Mouse (Mus musculus) CH12F3 (cell line): ENCODE results near the gene Ubl3.

Experiments
- in situ Hi-C: fragments of 300-500 bp; cut with MboI; formaldehyde crosslinking; loops from 2 replicates; pipeline ENCODE4 v1.14.3; 2020; ENCODE audit warnings: low sequenced_read_pairs

Ubl3 gene

DNA sequence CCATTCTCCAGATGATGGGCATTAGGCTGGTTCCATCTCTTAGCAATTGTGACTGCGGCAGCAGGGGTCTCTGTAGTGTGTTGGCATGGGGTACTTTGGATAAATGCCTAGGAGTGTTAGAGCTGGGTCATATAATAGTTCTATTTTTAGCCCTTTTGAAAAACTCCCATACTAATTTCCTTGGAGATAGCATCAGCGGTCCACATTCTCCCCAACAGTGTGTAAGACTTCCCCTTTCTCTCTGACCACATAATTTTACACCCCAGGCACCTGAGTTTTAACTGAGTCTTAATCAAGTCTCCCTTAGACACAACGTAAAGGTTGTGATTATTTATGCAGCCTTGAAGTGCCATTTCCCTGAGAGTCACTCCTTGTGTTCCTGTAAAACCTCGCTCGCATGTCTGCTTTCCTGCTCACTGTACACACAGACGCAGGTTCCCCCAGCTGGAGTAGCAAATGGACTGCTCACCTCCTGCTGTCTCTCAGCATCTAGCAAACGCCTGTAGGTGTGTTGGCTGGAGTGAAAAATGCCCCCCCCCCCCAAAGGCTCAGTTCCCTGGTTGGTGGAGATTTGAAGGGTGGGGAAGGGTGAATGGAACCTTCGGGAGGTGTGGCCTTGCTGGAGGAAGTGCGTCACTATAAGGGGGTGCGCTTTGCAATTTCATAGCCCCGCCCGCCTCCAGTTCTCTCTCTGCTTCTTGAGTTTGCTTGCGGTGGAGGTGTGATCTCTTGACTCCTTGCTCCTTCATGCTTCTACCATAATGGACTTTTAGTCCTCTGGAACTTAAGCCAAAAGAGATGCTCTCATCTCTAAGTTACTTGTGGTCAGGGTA is 63.5 kb downstream of the Ubl3 start:
- in situ Hi-C loops: no loop called here

GRCm38 (mm10) chr5:148486202-148486601 is 66.4 kb downstream of the Ubl3 start:
- in situ Hi-C loops: no loop called here

- in situ Hi-C loops: no loop called here
These were observed 70.8 kb downstream of the Ubl3 start for GRCm38 (mm10) chr5:148481745-148482144.

GRCm38 (mm10) chr5:148474346-148474745 is 78.2 kb downstream of the Ubl3 start:
- in situ Hi-C loops: no loop called here

- in situ Hi-C loops: no loop called here
These were observed 83.8 kb downstream of the Ubl3 start for GRCm38 (mm10) chr5:148468626-148469441.

GRCm38 (mm10) chr5:148466933-148467607 is 85.5 kb downstream of the Ubl3 start:
- in situ Hi-C loops: no loop called here

DNA sequence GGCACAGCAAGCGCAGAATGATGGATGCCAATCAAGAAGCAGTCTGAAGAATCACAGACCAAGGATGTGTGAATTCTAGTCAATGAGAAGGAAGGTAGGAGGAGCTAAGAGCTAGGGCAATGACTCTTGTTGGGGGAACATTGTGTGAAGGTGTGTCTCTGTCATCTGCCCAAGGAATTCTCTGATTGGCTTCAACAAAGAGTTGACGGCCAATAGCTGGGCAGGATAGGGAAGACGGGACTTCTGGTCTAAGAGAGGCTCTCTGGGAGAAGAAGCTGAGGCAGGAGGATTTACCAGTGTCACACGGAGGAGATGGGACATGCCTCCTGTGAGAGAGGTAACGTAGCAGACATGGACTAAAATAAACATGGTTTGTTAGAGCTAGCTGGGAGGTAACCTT is 86.5 kb downstream of the Ubl3 start:
- in situ Hi-C loops: no loop called here

- in situ Hi-C loops: no loop called here
These were observed 87.5 kb downstream of the Ubl3 start for GRCm38 (mm10) chr5:148465091-148465490.

GRCm38 (mm10) chr5:148464489-148464888 is 88.1 kb downstream of the Ubl3 start:
- in situ Hi-C loops: no loop called here

- in situ Hi-C loops: no loop called here
These were observed 88.8 kb downstream of the Ubl3 start for GRCm38 (mm10) chr5:148463783-148464294.
